Mouse (Mus musculus) myocyte (in vitro differentiated cells): ENCODE measurements around the gene Rtl5.

Source experiments
- CEBPB ChIP-seq: IDR thresholded peaks from 2 replicates; pipeline ENCODE4 v1.6.1; 2011; ENCODE audit warnings: mild to moderate bottlenecking, moderate library complexity; ENCODE audit not compliant: poor library complexity, insufficient read depth, severe bottlenecking
- E2F4 ChIP-seq: IDR thresholded peaks from one replicate; pipeline ENCODE4 v1.6.1; 2011; ENCODE audit warnings: mild to moderate bottlenecking, control low read depth, moderate library complexity; ENCODE audit not compliant: insufficient read depth
- MAX ChIP-seq: IDR thresholded peaks from one replicate; pipeline ENCODE4 v1.6.1; 2011; ENCODE audit warnings: low read depth, mild to moderate bottlenecking, control low read depth
- MYOG ChIP-seq, 3 experiments: IDR thresholded peaks; one replicate each; pipeline ENCODE4 v1.6.1; 2011; ENCODE audit warnings: control low read depth in 2 of 3, low read depth in 2 of 3, mild to moderate bottlenecking in 2 of 3; ENCODE audit not compliant: insufficient read length in 2 of 3, control insufficient read depth in 1 of 3, insufficient read depth in 1 of 3
- POLR2A ChIP-seq: IDR thresholded peaks from one replicate; pipeline ENCODE4 v1.6.1; 2011; ENCODE audit warnings: low read depth, mild to moderate bottlenecking, control low read depth, moderate library complexity; ENCODE audit not compliant: insufficient read length
- POLR2AphosphoS2 ChIP-seq: IDR thresholded peaks from one replicate; pipeline ENCODE4 v1.6.1; 2011; ENCODE audit warnings: low read depth, control low read depth; ENCODE audit not compliant: insufficient read length
- SRF ChIP-seq: IDR thresholded peaks from one replicate; pipeline ENCODE4 v1.6.1; 2011; ENCODE audit warnings: low read depth; ENCODE audit not compliant: control insufficient read depth, insufficient read length
- TCF12 ChIP-seq: IDR thresholded peaks from one replicate; pipeline ENCODE4 v1.6.1; 2011; ENCODE audit warnings: mild to moderate bottlenecking, control low read depth; ENCODE audit not compliant: poor library complexity, insufficient read depth, severe bottlenecking
- TCF3 ChIP-seq: IDR thresholded peaks from one replicate; pipeline ENCODE4 v1.6.1; 2011; ENCODE audit warnings: low read depth, control low read depth; ENCODE audit not compliant: insufficient read length
- USF1 ChIP-seq: IDR thresholded peaks from one replicate; pipeline ENCODE4 v1.6.1; 2011; ENCODE audit warnings: low read depth, mild to moderate bottlenecking, control low read depth, moderate library complexity

DNA sequence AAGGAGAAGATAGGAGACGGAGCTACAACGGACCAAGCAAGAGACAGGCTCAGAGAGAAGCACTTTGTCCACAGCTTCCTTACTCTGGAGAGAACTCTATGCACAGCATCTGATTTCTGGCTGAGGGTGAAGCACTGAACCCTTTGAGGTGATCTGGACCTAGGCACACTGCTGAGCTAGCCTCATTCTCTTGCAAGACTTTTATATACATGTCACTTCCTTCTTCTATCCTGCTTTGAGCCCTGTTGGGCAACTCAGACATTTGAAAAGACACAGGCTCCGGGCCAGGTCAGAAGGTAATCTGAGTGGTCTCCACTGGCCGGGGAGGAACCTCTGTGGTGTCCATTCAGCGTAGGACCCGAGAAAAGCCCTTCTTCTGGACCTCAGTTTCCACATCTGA, 20.6 kb downstream of the Rtl5 start:
- TF ChIP-seq POLR2A (no peak), E2F4 (no peak), MYOG (IDR thresholded peaks at IDR 0.05; ENCODE audit: control insufficient read depth in 1 of 3, insufficient read depth in 1 of 3, insufficient read length in 2 of 3, low read depth in 2 of 3) (no peak), SRF (no peak), USF1 (no peak), POLR2AphosphoS2 (no peak), CEBPB (no peak), TCF12 (no peak), MAX (no peak), TCF3 (no peak)
